Mouse (Mus musculus): Measurements from ENCODE around the gene Rad9a.

Rad9a gene

DNA sequence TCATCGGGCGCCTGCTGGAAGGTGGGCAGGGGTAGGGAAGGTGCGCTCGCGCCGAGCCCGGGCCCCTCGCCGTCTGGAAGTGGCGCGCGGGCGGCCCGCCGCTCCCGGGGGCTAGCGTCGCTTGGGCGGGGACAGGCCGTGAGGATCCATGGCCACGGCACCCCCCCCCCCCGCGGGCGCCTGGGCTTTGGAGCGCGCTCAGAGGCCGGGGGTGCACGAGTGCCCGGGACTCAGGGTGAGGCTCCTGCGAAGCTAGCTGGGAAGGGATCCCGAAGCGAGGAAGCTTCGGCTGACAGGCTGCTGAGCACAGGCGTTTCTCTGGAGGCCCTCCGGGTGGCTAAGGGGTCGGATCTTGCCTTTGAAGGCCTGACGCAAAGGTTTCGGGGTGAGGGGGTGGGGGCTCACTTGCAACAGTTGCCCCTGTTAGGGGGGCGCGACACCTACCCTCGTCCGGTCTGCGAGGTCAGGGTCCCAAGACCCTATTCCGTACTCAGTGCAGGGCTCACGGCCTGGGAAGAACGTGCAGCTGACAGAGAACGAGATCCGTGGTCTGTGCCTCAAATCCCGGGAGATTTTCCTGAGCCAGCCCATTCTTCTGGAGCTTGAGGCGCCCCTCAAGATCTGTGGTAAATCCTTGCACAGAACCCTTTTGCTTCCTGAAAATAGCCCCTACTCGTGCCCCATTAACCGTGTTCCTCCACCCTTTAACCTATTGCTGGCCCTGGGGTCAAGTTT lies 9.0 kb downstream of the Rad9a start:
- DNase-seq: no peak

DNA sequence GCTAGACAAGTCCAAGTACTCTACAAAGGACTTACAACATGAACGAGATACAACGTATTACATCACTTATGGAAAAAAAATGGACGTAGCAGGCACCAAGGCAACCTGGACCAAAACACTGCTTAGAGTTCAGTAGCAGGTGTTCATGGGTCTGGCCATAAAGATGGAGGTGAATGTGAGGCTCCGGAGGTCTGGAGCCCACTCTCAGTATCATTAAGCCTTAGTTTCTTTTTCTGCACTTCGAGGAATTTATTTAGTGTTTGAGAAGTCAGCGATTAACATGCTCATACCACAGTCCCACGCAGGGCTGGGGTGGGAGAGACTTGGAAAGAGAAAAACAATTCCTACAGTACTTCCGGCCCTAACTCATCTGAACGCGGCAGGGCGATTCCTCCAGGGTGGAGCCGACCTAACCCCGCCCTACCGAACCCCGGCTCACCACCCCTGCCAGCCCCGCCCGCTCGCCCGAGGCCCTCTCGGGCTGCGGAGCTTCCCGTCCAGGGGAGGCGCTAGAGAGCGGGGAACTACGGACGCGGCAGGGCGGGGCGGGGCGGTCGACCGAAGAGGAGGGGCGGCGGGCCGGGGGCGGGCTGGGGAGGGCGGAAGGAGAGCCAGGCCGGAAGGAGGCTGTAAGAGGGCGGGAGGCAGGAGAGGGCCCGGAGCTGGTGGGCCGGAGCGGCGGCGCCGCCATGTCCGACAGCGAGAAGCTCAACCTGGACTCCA lies 9.8 kb downstream of the Rad9a start, which contains the start of gene Ppp1ca:
Gene Ppp1ca (plus strand): TSS at position 538 of the 723 bp plus-strand sequence.
- peak; percentile 91 for DNase-seq

DNA sequence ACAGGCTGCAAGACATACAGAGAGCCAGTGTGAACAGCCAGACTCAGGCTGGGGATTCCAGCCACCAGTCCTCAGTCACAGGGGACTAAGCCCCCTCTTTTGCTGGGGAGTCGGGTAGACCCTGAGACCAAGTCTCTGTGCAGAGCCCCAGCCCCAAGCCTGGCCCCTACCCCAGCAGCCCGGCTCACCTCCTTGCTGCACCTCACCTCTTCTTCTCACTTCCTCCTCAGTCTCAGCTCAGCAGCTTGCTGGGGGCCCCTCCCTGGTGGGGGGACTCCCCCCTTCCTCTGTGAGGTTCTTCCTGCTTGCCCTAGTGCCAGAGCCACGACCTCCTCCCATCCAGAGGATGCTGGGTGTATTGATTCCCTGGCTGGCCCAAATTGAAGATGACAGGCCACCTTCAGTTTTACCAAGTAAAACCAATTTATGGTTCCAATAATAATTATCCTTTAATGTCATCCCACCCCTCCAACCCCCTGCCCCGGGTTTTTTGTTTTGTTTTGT lies 10.6 kb downstream of the Rad9a start, which contains the start of gene Tbc1d10c:
Gene Tbc1d10c (minus strand): TSS at position 454 of the 504 bp plus-strand sequence.
- DNase-seq: peak; percentile 70

DNA sequence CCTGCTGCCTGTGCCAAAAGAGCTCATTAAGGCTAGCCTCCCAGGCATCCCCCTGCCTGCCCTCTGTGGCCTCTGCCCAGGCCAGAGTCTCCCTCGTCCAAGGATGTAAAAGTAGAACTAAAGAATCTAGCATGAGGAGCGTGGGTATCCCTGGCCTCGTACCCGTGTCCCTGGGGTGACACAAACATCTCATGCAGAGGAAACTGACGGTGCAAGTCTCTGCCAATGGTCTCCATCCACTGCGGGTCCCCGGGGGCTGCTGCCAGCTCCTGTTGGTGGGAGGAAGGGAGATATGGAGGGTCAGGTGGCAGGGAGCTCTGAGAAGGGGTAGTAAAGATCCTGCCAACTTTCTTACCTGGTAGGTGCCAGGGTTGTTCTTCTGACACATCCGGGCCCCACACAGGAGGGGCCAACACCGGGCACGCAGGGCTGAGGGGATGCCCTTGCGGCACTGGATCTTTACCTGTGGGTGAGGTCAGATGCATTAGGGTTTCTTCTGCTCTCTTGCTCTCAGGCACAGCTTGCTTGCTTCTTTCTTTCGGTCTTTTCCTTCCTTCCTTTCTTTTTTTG lies 12.3 kb downstream of the Rad9a start:
- peak; percentile 42 for DNase-seq

DNA sequence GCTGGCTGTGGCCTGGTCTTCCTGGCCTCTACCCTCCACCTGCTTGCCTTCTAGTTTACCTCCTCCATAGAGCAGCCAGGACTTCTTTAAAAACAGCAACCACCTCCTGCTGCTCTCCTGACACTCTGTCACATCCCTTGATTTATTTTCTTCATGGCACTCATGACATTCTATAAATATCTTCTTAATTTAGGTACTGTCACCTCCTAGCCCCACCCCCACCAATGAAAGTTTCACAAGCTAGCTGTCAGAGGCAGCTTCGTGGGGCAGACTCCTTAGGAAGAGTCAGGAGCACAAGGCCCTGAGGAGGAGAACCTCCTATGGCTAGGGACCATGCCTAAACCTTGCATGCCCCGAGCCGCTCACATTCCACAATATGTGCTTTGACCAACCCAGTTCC lies 14.2 kb downstream of the Rad9a start:
- DNase-seq: no peak

DNA sequence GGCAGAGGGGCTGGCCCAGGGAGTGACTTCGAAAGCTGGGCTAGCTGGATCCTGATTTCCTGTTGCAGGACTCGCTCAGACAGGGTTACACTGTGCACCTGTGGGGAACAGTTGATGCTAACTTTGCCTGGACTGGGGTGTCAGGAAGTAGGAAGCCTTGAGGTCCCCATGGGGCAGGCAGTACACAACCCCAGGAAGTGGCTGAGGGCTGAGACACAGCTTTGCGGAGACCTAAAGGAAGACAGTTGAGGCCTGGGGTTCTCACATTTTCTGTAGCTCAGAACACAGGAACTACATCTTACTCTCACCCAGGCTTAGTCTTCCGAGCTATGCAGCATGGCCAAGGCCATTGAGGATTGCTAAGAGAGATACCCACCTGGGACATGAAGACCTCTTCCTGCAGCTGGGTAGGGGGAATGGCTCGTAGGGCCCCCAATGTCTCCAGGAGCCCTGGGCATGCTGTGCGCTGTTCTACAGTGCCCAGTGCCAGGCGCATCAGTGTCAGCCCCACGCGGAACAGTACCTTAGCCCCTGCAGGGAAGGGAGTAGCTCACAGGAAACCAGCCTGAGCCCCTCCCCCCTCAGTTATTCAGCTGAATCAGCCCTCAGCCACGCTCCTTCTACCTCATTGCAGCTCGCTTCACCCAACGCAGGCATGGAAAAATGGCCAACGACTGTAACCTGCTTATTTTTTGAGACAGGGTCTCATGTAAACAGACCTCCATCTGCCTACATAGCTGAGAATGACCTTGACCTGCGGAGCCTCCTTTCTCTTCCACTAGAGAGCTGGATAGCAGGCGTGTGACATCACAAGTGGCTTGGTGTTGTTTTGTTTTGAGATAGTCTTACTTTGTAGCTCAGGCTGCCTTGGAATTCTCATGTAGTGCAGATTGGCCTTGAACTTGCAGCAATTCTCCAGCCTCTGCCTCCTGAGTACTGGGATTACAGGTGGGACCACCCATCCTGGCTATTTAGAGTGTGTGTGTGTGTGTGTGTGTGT lies 16.2 kb downstream of the Rad9a start:
- no peak for DNase-seq

DNA sequence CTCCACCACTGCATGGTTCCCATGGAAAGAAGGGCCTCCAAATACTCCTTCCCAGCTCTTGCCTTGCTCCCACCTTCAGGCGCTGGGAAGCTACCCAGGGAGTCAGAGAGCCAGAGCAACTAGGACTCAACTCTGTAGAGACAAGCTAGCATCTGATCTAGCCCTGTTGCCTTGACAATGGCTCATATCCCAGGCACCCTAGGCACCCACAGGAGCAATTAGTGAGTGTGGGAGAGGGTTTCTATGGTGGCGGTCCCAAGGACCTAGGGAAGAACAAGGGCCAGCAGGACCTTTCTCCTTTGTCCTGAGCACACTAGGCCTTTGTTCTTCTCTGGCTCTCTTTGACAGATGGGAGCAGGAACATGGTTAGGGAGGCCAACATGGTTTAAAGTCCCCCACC lies 17.8 kb downstream of the Rad9a start:
- peak; percentile 14 for DNase-seq

DNA sequence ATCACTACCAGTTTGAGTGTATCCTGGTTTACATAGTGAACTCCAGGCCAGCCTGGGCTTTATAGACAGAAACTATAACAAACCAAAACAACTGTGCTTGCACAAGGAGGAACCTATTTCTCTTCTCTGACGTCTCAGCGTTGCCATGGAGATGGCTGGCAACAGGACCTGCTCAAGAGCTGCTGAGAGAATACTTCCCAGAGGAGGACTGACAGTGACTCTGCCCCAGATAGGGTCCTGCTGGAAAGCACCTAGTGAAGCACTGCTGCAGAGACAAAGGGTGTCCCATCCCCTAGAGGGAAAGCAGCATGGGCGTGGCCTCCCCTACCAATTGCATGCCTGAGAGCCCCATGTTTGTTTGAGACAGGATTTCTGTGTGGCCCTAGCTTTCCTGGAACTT lies 19.6 kb downstream of the Rad9a start:
- DNase-seq: peak; percentile 16

DNA sequence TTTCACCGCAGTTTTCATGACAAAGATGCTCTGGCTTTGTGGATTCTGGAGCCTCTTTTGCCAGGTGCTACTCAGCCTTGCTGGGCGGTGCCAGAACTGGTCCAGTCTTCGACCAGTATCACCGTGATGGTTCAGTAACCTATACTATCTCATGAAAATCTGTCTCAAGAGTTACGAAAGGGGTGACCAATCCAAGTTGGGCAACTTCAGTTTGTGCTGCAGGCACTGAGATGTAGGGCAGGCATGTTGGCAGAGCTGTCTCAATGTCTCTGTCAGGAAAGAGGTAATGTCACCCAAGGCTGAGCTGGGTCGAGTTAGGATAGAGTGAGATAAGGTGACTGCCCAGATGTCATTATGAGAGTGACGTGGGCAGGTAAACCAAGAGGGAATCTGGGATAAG lies 21.1 kb downstream of the Rad9a start:
- no peak for DNase-seq

DNA sequence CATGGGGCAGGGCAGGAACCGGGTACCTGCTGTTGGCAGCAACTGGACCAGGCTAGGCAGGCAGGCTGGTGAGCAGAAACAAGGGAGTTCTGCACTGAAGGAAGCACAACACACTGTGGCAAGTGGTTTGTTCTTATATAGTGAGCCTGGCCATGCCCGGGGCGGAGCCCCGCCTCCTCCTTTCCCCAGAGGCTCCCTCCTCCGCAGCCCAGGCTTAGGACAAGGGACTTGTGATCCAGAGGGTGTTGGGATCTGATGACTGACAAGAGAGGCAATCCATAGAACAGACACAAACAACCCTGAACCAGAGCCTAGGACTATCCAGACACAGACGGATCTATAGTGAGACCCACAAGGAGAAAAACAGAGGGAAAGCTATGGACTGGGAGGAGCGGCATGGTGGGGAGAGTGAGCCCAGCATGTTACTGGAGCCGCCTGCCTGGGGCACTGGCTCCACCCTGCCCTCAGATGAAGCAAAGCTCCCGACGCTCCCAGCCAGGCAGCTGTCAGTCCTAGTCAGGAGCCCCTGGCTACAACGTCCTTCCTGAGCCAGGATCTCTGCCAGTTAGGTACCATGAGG lies 26.0 kb downstream of the Rad9a start, which contains the start of gene Carns1:
Gene Carns1 (minus strand): TSS at position 112 of the 580 bp plus-strand sequence.
- no peak for DNase-seq

DNA sequence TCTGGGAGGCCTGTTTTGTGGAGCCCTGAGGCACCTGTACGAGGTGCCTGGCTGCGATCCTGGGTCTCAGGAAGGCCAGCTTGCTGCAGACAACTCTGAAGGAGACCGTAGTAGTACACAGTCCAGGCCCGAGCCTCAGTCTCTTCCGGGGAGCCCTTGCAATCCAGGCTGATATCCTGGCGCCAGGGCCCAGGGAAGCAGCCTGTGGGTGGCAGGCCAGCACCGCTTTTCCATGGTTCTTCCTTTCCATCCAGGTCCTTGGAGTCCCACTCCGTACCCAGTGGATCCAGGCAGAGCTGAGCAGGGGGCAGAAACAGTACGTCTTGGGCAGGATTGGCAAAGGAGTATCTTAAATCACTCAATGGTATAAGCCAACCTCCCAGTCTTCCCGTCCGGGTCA lies 28.5 kb downstream of the Rad9a start:
- no peak for DNase-seq

DNA sequence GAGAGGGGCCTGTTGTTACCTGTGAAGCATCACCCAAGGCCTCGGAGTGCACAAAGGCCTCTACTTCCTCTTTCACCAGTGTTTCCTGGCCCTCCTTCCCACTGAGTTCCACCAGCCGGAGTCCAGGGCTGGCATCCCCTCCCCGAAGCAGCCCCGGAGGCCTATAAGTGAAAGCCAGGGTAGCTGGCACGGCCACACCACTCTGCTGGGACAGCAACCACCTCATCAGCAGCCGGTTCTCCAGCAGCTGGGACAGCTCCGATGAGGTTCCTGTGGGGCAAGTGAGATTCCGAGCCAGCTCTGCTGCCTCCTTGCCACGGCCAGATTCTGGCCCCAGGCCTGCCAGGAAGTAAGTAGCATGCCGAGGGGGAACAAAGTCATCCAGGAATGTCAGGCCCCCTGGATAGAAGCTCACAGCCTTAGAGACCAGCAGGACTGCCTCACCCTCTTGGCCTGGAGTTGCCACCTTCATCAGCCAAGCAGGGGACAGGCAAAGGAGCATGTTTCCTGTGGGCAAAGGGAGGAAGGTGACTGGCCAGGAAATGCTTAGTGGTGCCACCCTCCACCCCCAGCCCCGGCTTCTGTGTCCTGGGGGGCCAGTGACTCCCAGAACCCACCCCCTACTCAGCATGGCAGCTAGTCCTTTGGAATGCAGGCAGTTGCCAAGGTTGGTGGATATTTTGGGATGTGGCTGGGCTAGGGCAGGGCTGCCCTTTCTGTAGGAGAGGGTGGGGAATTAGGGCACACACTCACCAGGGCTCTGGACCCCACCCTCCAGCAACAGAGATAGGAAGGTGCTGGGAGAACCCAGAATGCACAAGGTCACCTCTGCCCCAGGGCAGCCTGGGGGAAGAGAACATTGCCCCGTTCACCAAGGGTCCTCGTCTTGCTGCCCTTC lies 29.8 kb downstream of the Rad9a start:
- peak; percentile 52 for DNase-seq

DNA sequence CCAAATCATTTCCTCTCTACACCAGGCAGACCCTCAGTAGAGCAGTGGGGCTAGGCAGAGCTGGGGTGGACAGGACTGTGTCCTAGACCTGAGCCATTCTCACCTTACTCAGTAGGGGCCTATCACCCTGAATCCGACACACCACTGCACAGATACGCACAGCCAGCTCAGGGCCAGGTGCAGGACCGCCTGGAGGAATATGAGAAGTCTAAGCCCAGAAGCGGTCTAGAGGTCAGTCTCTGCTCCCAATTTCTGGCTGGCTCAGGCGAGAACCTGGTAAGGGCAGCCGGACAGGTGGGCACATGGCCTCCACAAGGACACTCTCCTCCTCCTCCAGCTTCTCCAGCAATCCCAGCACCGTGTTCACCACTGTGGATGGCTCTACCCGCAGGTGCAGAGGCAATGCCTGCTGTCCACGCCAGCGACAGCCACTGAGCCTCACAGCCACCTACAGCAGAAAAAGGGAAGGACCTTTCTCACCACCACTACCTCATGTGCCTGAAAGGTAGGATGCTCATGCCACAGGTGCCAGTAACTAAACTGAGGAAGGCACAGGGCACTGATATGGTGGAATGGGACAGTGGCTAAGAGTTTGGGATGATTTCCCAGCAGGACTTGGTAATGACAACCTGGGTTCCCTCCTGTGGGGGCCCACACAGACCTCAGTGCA lies 30.6 kb downstream of the Rad9a start:
- peak; percentile 50 for DNase-seq

DNA sequence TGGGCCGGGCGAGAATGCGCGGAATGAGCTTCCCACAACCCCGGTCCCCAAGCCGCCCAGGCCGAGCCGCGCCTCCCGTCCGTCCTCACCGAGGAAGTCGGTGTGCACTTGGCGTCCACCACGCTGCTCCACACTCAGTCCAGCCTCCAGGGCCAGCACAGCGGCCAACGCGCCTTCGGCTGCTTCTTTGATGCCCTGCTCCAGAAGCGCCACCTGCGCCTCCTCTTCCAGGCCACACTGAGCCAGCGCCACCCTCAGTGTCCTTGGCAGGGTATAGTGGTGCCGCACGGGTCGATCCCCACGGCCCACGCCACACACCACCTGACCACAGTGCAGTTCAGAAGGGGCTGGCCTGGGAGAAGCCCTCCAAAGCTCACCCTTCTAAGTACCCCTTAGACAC lies 31.7 kb downstream of the Rad9a start:
- peak; percentile 80 for DNase-seq

DNA sequence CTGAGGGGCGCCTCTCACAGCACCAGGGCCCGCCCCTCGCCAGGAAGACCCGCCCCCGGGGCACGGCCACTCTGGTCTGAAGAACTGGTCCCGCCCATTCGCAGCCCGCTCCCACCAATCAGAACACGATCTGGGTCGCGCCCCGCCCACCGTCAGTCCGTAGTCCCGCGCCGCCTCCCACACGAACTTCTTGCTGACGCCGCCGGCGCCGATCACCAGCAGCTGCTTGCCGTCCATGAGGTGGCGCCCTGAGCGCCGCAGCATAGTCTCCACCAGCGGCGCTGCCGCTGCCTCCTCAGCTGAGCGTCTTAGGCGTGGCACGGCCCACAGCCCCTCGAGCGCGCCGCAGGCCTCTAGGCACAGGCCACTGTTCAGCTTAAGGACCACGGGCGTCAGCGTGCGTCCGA lies 32.1 kb downstream of the Rad9a start:
- peak; percentile 99 for DNase-seq

DNA sequence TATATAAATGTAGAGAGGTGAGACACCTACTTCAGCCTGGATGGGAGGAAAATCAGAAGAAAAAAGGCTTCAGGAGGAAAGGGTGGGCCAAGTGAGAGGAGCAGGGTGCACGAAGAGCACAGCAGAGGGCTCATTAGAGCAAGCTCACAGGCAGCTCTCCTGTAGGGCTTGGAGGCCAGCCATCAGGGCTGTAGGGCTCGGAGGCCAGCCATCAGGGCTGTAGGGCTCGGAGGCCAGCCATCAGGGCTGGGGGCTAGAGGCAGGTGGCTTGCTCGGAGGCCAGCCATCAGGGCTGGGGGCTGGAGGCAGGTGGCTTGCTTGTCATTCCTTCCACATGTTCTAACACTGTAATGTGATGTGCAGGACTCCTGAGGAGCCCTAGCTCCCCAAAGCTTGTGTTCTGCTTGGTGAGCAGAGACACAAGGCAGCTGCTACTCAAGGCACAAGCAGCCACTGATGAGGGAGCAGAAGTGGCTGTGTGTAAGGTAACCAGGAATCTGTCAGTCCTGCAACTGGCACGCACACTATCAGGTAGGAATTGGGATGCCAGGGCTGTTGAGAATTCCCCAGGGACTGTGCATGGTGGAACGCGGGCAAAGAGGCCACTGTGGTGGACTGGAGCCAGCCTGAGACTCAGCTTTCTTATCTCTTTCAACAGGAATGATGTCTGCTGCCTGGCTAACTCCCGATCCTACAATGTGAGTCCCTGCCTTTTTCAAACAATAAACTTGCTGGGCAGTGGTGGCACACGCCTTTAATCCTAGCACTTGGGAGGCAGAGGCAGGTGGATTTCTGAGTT lies 34.6 kb downstream of the Rad9a start:
- DNase-seq: peak; percentile 42

DNA sequence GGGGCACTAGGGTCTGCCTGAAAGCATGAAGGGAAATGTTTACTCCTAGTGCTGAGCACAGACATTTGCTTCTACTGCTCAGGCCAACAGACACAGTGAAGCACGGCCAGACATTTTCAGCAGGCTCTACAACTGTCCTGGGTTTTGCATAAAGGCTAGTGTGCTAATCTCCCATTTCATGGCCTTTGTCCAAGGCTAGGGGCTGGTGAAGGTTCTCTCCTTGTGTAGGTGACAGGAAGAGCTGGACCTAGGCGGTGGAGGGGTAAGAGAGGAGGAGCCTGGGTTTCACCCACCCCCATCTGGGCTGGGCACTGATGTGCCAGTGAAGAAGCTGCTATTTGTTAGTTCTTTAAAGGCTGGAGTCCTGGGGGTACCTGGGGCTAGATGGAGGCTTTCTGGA lies 36.7 kb downstream of the Rad9a start:
- DNase-seq: peak; percentile 62

DNA sequence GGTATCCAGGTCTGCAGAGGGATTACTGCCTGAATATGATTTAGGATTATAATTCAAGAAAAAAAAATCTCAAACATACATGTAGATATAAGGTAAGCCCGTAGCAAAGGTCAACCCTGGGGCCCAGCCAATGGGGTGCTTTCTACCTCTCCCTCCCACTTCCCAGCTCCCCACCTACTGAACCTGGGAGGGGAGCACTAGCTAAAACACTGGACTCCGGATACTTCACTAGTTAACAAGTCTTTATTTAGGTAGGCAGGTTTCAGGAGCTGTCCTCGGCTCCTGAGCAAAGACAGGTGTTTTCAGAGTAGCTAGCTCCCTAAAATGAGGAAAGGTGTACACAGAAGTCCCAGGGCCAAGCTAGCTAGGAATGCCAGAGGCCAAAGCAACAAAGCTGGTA lies 37.4 kb downstream of the Rad9a start:
- peak; percentile 41 for DNase-seq

DNA sequence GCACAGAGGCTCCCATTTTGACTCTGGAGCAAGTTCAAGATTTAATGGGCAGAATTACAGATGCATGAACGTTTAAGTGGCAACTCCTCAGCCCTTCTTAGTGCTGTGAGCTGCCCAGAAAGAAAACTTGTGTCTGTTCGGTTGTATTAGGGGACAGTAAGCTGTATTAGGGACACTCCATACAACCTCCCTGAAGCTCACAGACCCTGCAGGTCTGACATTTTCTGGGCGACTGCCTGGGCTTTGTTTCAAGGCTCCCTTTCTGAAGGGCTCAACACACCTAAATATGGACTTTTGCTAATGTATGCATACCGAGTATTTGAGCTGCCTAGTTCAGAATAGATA lies 37.9 kb downstream of the Rad9a start:
- DNase-seq: no peak
